35 mouse cellular contexts compared by ENCODE assay signal in genomic region chr16:70689826-70690225, GRCm38 (mm10).
DNase-seq lines count a peak whose midpoint lies in the region; ATAC-seq and TF ChIP-seq lines count a peak whose summit lies in the region.
"Had no signal": no experiment of that assay in that cellular context is flagged by ENCODE, and none has a peak within 500 bp of the region (broad histone marks: within the 10 kb centered on the region; RNA-seq: fewer than 3 reads in every experiment).

No protein-coding gene starts in this region.

- peaks cover 10% of the 10 kb centered on the region for H3K4me1 ChIP-seq in forebrain, embryonic 14.5 days (ENCODE audit: control insufficient read depth, insufficient read depth, low read length)
- H3K4me1 ChIP-seq: embryonic facial prominence, embryonic 13.5 days; heart, embryonic 13.5 days; hindbrain, embryonic 10.5 days; hindbrain, embryonic 15.5 days; kidney, embryonic 15.5 days; limb, embryonic 15.5 days; midbrain, embryonic 15.5 days; neural tube, embryonic 15.5 days had no signal

- ATAC-seq in forebrain, embryonic 14.5 days, result peak; percentile 79
- ATAC-seq: inflammation-experienced regulatory T-cells, adult 6 months; midbrain, embryonic 15.5 days had no signal

- no peak overlapping the region for H3K9ac ChIP-seq in forebrain, embryonic 14.5 days (ENCODE audit: low read length)
- H3K9ac ChIP-seq: embryonic facial prominence, embryonic 13.5 days; heart, embryonic 13.5 days; hindbrain, embryonic 15.5 days; kidney, embryonic 15.5 days; limb, embryonic 15.5 days; liver, embryonic 14.5 days; midbrain, embryonic 15.5 days; neural tube, embryonic 15.5 days had no signal

- peak; percentile 42 for DNase-seq in brain, adult 2 months (ENCODE audit: low read depth, low spot score)
- peak; percentile 90 for DNase-seq in brain, embryonic 14.5 days (ENCODE audit: low read depth)
- peak; percentile 78 for DNase-seq in forebrain, embryonic 14.5 days (ENCODE audit: low spot score)
- DNase-seq in retina, postnatal 1 day, result peak; percentile 78
- DNase-seq in kidney, adult 9 months, result no peak
- DNase-seq in heart, postnatal 14 days, result no peak
- DNase-seq in cerebellum, postnatal 14 days, result no peak
- DNase-seq: adrenal gland, postnatal 36 days; B cell, adult 2 months; cerebellum, adult 8-10 months; cerebellum, postnatal 36 days; embryo, embryonic 11 days; gastrocnemius, adult 2 months; gastrocnemius, postnatal 36 days; heart, adult 18-20 months; heart, postnatal 10 days; kidney, adult 11 months; kidney, postnatal 4 days; layer of hippocampus, postnatal 36 days; left cerebral cortex, postnatal 4 days; lung, adult 2 months; lung, postnatal 10 days; thymus, postnatal 14 days had no signal

- H3K27me3 ChIP-seq in forebrain, embryonic 14.5 days (replicated peaks; ENCODE audit: control insufficient read depth, insufficient read depth, low read length), result no peaks in the 10 kb centered on the region
- H3K27me3 ChIP-seq: embryonic facial prominence, embryonic 13.5 days; heart, embryonic 13.5 days; hindbrain, embryonic 15.5 days; kidney, embryonic 15.5 days; limb, embryonic 15.5 days; midbrain, embryonic 15.5 days; neural tube, embryonic 15.5 days had no signal

- no peak for TF ChIP-seq CTCF in brain, embryonic 14.5 days (IDR thresholded peaks at IDR 0.05; ENCODE audit: borderline replicate concordance, extremely low read depth, insufficient read depth, insufficient read length)

- intact Hi-C loops in heart, postnatal 14 days (cut with DNase I), result no loop called here

- no peak overlapping the region for H3K4me3 ChIP-seq in forebrain, embryonic 14.5 days (ENCODE audit: low read depth, low read length)
- H3K4me3 ChIP-seq: embryonic facial prominence, embryonic 13.5 days; erythroblast, embryonic 14.5 days; gastrocnemius, adult 2 months; heart, embryonic 13.5 days; hindbrain, embryonic 10.5 days; hindbrain, embryonic 15.5 days; kidney, embryonic 15.5 days; limb, embryonic 15.5 days; midbrain, embryonic 15.5 days; neural tube, embryonic 15.5 days had no signal

- H3K36me3 ChIP-seq in forebrain, embryonic 14.5 days (ENCODE audit: control insufficient read depth, insufficient read depth, low read length), result no peaks in the 10 kb centered on the region
- H3K36me3 ChIP-seq: embryonic facial prominence, embryonic 13.5 days; heart, embryonic 13.5 days; hindbrain, embryonic 10.5 days; hindbrain, embryonic 15.5 days; kidney, embryonic 15.5 days; limb, embryonic 15.5 days; midbrain, embryonic 15.5 days; neural tube, embryonic 15.5 days had no signal

- WGBS in forebrain, embryonic 14.5 days, result 15% methylated on average over 6 of the region's 6 CpGs

- no peak for TF ChIP-seq POLR2A in brain, embryonic 14.5 days (IDR thresholded peaks at IDR 0.05; ENCODE audit: borderline replicate concordance, extremely low read depth, insufficient read depth, insufficient read length, poor library complexity, severe bottlenecking)

- H3K9me3 ChIP-seq in forebrain, embryonic 14.5 days (replicated peaks; ENCODE audit: control insufficient read depth, low read length), result no peaks in the 10 kb centered on the region
- H3K9me3 ChIP-seq: embryonic facial prominence, embryonic 13.5 days; heart, embryonic 13.5 days; hindbrain, embryonic 10.5 days; hindbrain, embryonic 15.5 days; kidney, embryonic 15.5 days; limb, embryonic 15.5 days; midbrain, embryonic 15.5 days; neural tube, embryonic 15.5 days had no signal

- 0 out of 2 replicates have a peak overlapping the region, but pooled peaks have one; percentile 1 for H3K27ac ChIP-seq in forebrain, embryonic 14.5 days (ENCODE audit: low read depth, low read length)
- H3K27ac ChIP-seq: embryonic facial prominence, embryonic 13.5 days; gastrocnemius, adult 2 months; heart, embryonic 13.5 days; hindbrain, embryonic 10.5 days; hindbrain, embryonic 15.5 days; kidney, embryonic 15.5 days; limb, embryonic 15.5 days; liver, embryonic 14.5 days; macrophage; midbrain, embryonic 15.5 days; neural tube, embryonic 15.5 days had no signal

- H3K4me2 ChIP-seq in forebrain, embryonic 14.5 days (ENCODE audit: low read length), result no peak overlapping the region
- H3K4me2 ChIP-seq: embryonic facial prominence, embryonic 13.5 days; heart, embryonic 13.5 days; hindbrain, embryonic 15.5 days; kidney, embryonic 15.5 days; limb, embryonic 15.5 days; midbrain, embryonic 15.5 days; neural tube, embryonic 15.5 days had no signal

Comparison
In these comparisons a context has a peak if more than half of its experiments do, and no peak if none do; other contexts are left out.
1. DNase-seq: peak in brain, adult 2 months (single experiment), brain, embryonic 14.5 days (single experiment), forebrain, embryonic 14.5 days (single experiment) and retina, postnatal 1 day (single experiment); none in kidney, adult 9 months (single experiment), heart, postnatal 14 days (0 of 2) and cerebellum, postnatal 14 days (0 of 2).